Mouse (Mus musculus) liver, embryonic 14.5 days (tissue): Measurements from ENCODE around the gene Plpp3. TPM values are rescaled to one million over a fixed set of nuclear protein-coding genes. Genes with fewer than 3 reads are reported as not detected.

Experiments
- ATAC-seq: fragments of 200-750 bp; cut with Nextera tagmentation; 2 replicates; pipeline ENCODE4 v1.8.0; 2017; ENCODE audit warnings: moderate number of reproducible peaks, mild to moderate bottlenecking, moderate library complexity; ENCODE audit not compliant: insufficient read depth
- DNase-seq, 3 experiments: peaks; one replicate each; pipeline ENCODE4 v3.0.0-alpha.2; 2012 to 2013; ENCODE audit warnings: low read depth in 3 of 3, low spot score in 3 of 3
- H3K27ac ChIP-seq: fragments of 300-500 bp; sonication (generic); 2 replicates; pipeline ENCODE4 v1.5.1; 2014; ENCODE audit warnings: moderate library complexity, mild to moderate bottlenecking, control low read depth, inconsistent platforms
- H3K27me3 ChIP-seq: fragments of 300-500 bp; sonication (generic); 2 replicates; pipeline ENCODE4 v1.6.1; 2014; ENCODE audit warnings: mild to moderate bottlenecking, low read length, moderate library complexity; ENCODE audit not compliant: control insufficient read depth, insufficient read depth
- H3K36me3 ChIP-seq: fragments of 300-500 bp; sonication (generic); replicated peaks from 2 replicates; pipeline ENCODE4 v1.6.1; 2014; ENCODE audit warnings: low read depth; ENCODE audit not compliant: control insufficient read depth, insufficient read depth
- H3K4me1 ChIP-seq, 2 experiments: fragments of 200-500 bp in 1 of 2; fragments of 300-500 bp in 1 of 2; sonication (generic) in 1 of 2; replicated peaks; 2 replicates each; pipeline ENCODE4 v1.6.1; 2012 to 2014; ENCODE audit warnings: antibody characterized with exemption in 1 of 2, inconsistent platforms in 1 of 2, low read length in 1 of 2; ENCODE audit not compliant: control insufficient read depth in 2 of 2, insufficient read depth in 2 of 2
- H3K4me2 ChIP-seq: fragments of 300-500 bp; sonication (generic); 2 replicates; pipeline ENCODE4 v1.6.1; 2014; ENCODE audit warnings: low read depth, mild to moderate bottlenecking, control low read depth, moderate library complexity
- H3K4me3 ChIP-seq, 2 experiments: fragments of 200-500 bp in 1 of 2; fragments of 300-500 bp in 1 of 2; sonication (generic) in 1 of 2; 2 replicates each; pipeline ENCODE4 v1.5.1; 2012 to 2014; ENCODE audit warnings: low read depth in 2 of 2, low read length in 2 of 2, mild to moderate bottlenecking in 2 of 2, control low read depth in 1 of 2, inconsistent platforms in 1 of 2, moderate library complexity in 1 of 2; ENCODE audit not compliant: insufficient read depth in 1 of 2
- H3K9ac ChIP-seq: fragments of 300-500 bp; sonication (generic); replicated peaks from 2 replicates; pipeline ENCODE4 v1.6.1; 2014; ENCODE audit warnings: mild to moderate bottlenecking, control low read depth, moderate library complexity
- H3K9me3 ChIP-seq: fragments of 300-500 bp; sonication (generic); 2 replicates; pipeline ENCODE4 v1.6.1; 2016; ENCODE audit warnings: low read length, mixed read lengths; ENCODE audit not compliant: control insufficient read depth
- CTCF ChIP-seq: IDR thresholded peaks from 2 replicates; pipeline ENCODE4 v1.5.1; 2016; ENCODE audit warnings: antibody characterized with exemption, low read depth, control low read depth
- EP300 ChIP-seq: IDR thresholded peaks from 2 replicates; pipeline ENCODE4 v1.6.1; 2016; ENCODE audit warnings: antibody characterized with exemption, low read depth
- WGBS: fragments of 180-500 bp; shearing (Covaris S2); extraction: QIAGEN DNeasy Blood & Tissue Kit; methylation state at CpG from one replicate; pipeline ENCODE4 v1.1.7; 2014; ENCODE audit not compliant: insufficient replicate concordance; 5-methylcytosine and 5-hydroxymethylcytosine counted together
- polyA plus RNA-seq, 2 experiments: library from polyadenylated mRNA; depleted of rRNA in 1 of 2; stranded (reverse) in 1 of 2; unstranded in 1 of 2; fragments of >200 nt; fragmentation: Nextera tagmentation in 1 of 2; extraction: Ambion mirVana in 1 of 2; gene quantifications; 2 replicates each; pipeline versions ENCODE4 v1.2.1 to v1.2.3; 2012 to 2014

The Plpp3 gene
- polyA plus RNA-seq, 2 experiments, result 5.7 to 7.0 TPM

GRCm38 (mm10) chr4:105230127-105230526 is 73.0 kb downstream of the Plpp3 start:
- Histone ChIP-seq H3K4me1 (0 out of 4 replicates have a peak, but pooled peaks cover 0 to 3% of the 10 kb centered on the region in 2 experiments), H3K9me3 (no peaks in the 10 kb centered on the region), H3K9ac (no peak overlapping the region), H3K27me3 (no peaks in the 10 kb centered on the region), H3K4me2 (no peak overlapping the region), H3K27ac (no peak overlapping the region), H3K4me3 (no peak overlapping the region), H3K36me3 (no peaks in the 10 kb centered on the region)
- TF ChIP-seq EP300 (no peak), CTCF (no peak)
- no peak for ATAC-seq
- WGBS, result 66% methylated on average over 8 of the region's 8 CpGs
- DNase-seq, result no peak

DNA sequence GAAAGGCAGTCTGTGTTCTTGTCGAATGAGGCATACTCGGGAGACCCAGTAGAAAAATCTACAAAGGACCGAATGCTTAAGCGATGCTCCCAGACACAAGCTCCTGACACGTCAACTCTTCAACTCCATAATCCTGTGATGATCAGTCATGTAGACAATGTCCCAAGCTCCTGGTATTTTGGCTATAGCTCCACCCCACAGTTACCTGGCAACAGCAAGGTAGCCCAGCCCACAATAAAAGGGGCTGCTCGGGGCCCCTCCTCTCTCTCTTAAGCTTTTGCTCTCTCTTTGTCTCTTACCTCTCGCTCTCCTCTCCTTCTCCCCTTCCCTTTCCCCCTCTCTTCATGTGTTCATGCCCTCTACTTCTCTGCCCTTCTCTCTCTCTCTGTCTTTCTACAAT is 83.1 kb downstream of the Plpp3 start:
- 66% methylated on average over 7 of the region's 7 CpGs for WGBS
- H3K9me3 ChIP-seq, result no peaks in the 10 kb centered on the region
- DNase-seq, result no peak
- no peak for ATAC-seq
- H3K4me1 ChIP-seq, result no peaks in the 10 kb centered on the region
- H3K4me3 ChIP-seq, result no peak overlapping the region
- H3K27me3 ChIP-seq, result no peaks in the 10 kb centered on the region
- no peak for TF ChIP-seq EP300
- no peak overlapping the region for H3K9ac ChIP-seq
- no peak overlapping the region for H3K4me2 ChIP-seq
- no peaks in the 10 kb centered on the region for H3K36me3 ChIP-seq
- no peak overlapping the region for H3K27ac ChIP-seq

- Histone ChIP-seq H3K27ac (no peak overlapping the region), H3K4me1 (no peaks in the 10 kb centered on the region), H3K9ac (no peak overlapping the region), H3K36me3 (no peaks in the 10 kb centered on the region), H3K4me3 (no peak overlapping the region), H3K4me2 (no peak overlapping the region), H3K9me3 (no peaks in the 10 kb centered on the region), H3K27me3 (no peaks in the 10 kb centered on the region; the same call in 1 of the 2 replicates)
- WGBS, result 55% methylated on average over 10 of the region's 10 CpGs
- no peak for DNase-seq
- no peak for TF ChIP-seq EP300
- no peak for TF ChIP-seq CTCF
- ATAC-seq, result no peak
These were observed 87.8 kb downstream of the Plpp3 start for GRCm38 (mm10) chr4:105244931-105245330.

DNA sequence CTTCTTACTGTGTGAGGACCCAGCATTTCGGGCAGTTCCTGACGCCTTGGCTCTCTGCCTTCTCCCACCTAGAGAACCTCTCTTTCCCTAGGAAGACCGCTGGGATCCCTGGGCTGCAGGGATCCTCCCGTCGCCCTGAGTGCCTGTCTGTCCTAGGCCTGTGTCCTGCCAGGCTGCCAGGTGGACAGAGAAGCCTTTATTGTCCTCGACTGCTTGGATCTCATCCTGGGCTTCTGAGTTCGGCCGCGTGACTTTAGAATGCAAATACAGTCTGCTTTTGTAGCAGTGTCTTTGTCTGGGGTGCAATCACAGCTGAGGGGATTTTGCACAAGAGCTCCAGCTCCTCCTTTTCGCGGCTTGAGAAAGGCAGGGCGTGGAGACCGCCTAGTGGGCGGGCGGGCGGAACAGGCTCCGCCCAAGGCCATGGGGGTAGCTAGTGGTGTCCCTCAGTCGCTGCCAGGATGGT is 88.4 kb downstream of the Plpp3 start:
- no peak overlapping the region for H3K4me3 ChIP-seq
- no peaks in the 10 kb centered on the region; the same call in 1 of the 2 replicates for H3K27me3 ChIP-seq
- no peaks in the 10 kb centered on the region for H3K9me3 ChIP-seq
- DNase-seq, result no peak
- H3K27ac ChIP-seq, result no peak overlapping the region
- TF ChIP-seq EP300, result no peak
- no peak overlapping the region for H3K9ac ChIP-seq
- H3K4me2 ChIP-seq, result peak overlapping the region; percentile 42
- no peaks in the 10 kb centered on the region for H3K36me3 ChIP-seq
- 5% methylated on average over 18 of the region's 18 CpGs for WGBS
- H3K4me1 ChIP-seq, result no peaks in the 10 kb centered on the region
- no peak for ATAC-seq

DNA sequence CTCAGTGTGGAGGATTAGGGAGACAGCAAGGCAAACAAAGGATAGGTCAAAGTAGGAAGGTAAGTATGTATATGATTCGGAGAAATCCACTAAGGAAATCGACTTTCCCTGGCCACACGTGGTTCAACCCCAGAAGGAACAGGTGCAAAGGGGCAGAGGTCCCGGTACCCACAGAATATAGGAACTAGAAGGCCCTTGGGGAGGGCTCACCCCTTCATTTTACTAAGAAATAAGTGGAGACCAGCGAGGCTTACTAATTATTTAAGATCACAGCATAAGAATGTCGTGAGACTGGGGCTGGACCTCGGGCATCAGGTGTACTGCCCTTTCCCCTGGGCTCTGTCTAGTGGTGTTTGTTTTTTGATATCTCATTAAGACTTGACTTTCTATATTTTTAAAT is 89.2 kb downstream of the Plpp3 start:
- WGBS, result 54% methylated on average over 7 of the region's 7 CpGs

More for the DNA sequence above, 89.2 kb downstream of the Plpp3 start:
- Histone ChIP-seq H3K27ac (no peak overlapping the region), H3K36me3 (no peaks in the 10 kb centered on the region), H3K9ac (no peak overlapping the region), H3K9me3 (no peaks in the 10 kb centered on the region), H3K27me3 (no peaks in the 10 kb centered on the region; the same call in 1 of the 2 replicates), H3K4me1 (no peaks in the 10 kb centered on the region), H3K4me3 (no peak overlapping the region), H3K4me2 (no peak overlapping the region)
- TF ChIP-seq EP300 (no peak), CTCF (no peak)
- ATAC-seq (no peak), DNase-seq (no peak)
